ENCODE assay signal across 9 mouse cellular contexts in genomic region chr10:21636711-21637081, GRCm38 (mm10). TPM values are rescaled to one million over a fixed set of nuclear protein-coding genes. Genes with fewer than 3 reads are reported as not detected.
DNase-seq lines count a peak whose midpoint lies in the region; ATAC-seq and TF ChIP-seq lines count a peak whose summit lies in the region.
"Had no signal": no experiment of that assay in that cellular context is flagged by ENCODE, and none has a peak within 500 bp of the region (broad histone marks: within the 10 kb centered on the region; RNA-seq: fewer than 3 reads in every experiment).

No protein-coding gene starts in this region.

- 48% methylated on average over 6 of the region's 6 CpGs for WGBS in thymus, adult 2 months

- H3K27me3 ChIP-seq in thymus, adult 2 months (ENCODE audit: control insufficient read depth, insufficient read depth, low read length), result no peaks in the 10 kb centered on the region

- ATAC-seq in cerebellum, adult (ENCODE audit: insufficient number of reproducible peaks, low FRiP score, low TSS enrichment), result no peak

- intact Hi-C loops in heart, postnatal 14 days (cut with DNase I), result no loop called here

- no peaks in the 10 kb centered on the region for H3K4me1 ChIP-seq in thymus, adult 2 months (replicated peaks; ENCODE audit: control insufficient read depth, insufficient read depth, low read length)

- H3K27ac ChIP-seq in thymus, adult 2 months (ENCODE audit: control insufficient read depth, insufficient read depth, low read length), result no peak overlapping the region
- H3K27ac ChIP-seq: liver, embryonic 14.5 days had no signal

- H3K4me3 ChIP-seq in thymus, adult 2 months (ENCODE audit: control insufficient read depth, insufficient read depth, low read length), result no peak overlapping the region

- no peak for TF ChIP-seq POLR2A in thymus, adult 2 months (IDR thresholded peaks at IDR 0.05; ENCODE audit: control insufficient read depth, extremely low read depth, insufficient read depth, low read length, poor library complexity)

- no peak for TF ChIP-seq CTCF in thymus, adult 2 months (IDR thresholded peaks at IDR 0.05; ENCODE audit: borderline replicate concordance, control insufficient read depth, extremely low read depth, insufficient read depth, low read length, poor library complexity)

- no peaks in the 10 kb centered on the region for H3K36me3 ChIP-seq in thymus, adult 2 months (ENCODE audit: control insufficient read depth, insufficient read depth, low read length)

- peak; percentile 14 to 58 for DNase-seq in frontal cortex, adult 2 months (ENCODE audit: extremely low spot score in 1 of 2, low spot score in 1 of 2)
- no peak for DNase-seq in frontal cortex, postnatal 36 days (ENCODE audit: low spot score in 2 of 2)
- peak; percentile 28 for DNase-seq in adrenal gland, postnatal 10 days
- DNase-seq in heart, postnatal 14 days, result peak; percentile 58 to 76
- DNase-seq in layer of hippocampus, adult 9-10 months (ENCODE audit: low spot score), result peak; percentile 82
- DNase-seq in spleen, adult 12 weeks (ENCODE audit: low spot score), result no peak
- DNase-seq in thymus, adult 2 months, result no peak

RNA-seq across cellular contexts. Expression of gene 1700020N01Rik, which starts 43.8 kb away (rescaled TPM):
- polyA plus RNA-seq in frontal cortex, adult 2 months (2012; rRNA removed), result 0.16 TPM in 1 of 2 replicates, not detected in the other
- total RNA-seq in adrenal gland, postnatal 10 days (2021), result not detected
- not detected for total RNA-seq in heart, postnatal 14 days (2021)
- polyA plus RNA-seq in thymus, adult 2 months (2012; rRNA removed), result 0.09 TPM in 1 of 2 replicates, not detected in the other
- polyA plus RNA-seq: liver, embryonic 14.5 days had no signal

Comparison
In these comparisons a context has a peak if more than half of its experiments do, and no peak if none do; other contexts are left out.
1. DNase-seq: peak in frontal cortex, adult 2 months (2 of 2), adrenal gland, postnatal 10 days (single experiment), heart, postnatal 14 days (2 of 2) and layer of hippocampus, adult 9-10 months (single experiment); none in frontal cortex, postnatal 36 days (0 of 2), spleen, adult 12 weeks (single experiment) and thymus, adult 2 months (single experiment).